Mouse (Mus musculus) G1E (cell line): ENCODE data around the gene Slc25a41.

Experiments used
- CTCF ChIP-seq: IDR thresholded peaks from 2 replicates; pipeline ENCODE4 v1.5.1; 2012; ENCODE audit warnings: low read depth, low read length, inconsistent platforms, mixed read lengths
- GATA1 ChIP-seq: IDR thresholded peaks from 2 replicates; pipeline ENCODE4 v1.6.1; 2012; ENCODE audit warnings: borderline replicate concordance, low read length, inconsistent platforms, mixed read lengths
- GATA2 ChIP-seq: IDR thresholded peaks from 2 replicates; pipeline ENCODE4 v1.6.1; 2012; ENCODE audit warnings: low read depth, low read length, inconsistent platforms, borderline replicate concordance
- POLR2AphosphoS5 ChIP-seq: IDR thresholded peaks from 2 replicates; pipeline ENCODE4 v1.6.1; 2012; ENCODE audit warnings: low read depth, low read length, inconsistent platforms; ENCODE audit not compliant: insufficient replicate concordance
- TAL1 ChIP-seq: conservative IDR thresholded peaks from 2 replicates; pipeline ENCODE4 v1.6.1; 2012; ENCODE audit warnings: low read depth, low read length, inconsistent platforms, mixed read lengths

GRCm38 (mm10) chr17:57031661-57032420 is 9.6 kb downstream of the Slc25a41 start:
- no peak for TF ChIP-seq CTCF
- TF ChIP-seq POLR2AphosphoS5, result no peak
- no peak for TF ChIP-seq GATA1
- TF ChIP-seq TAL1, result no peak
- no peak for TF ChIP-seq GATA2
